Mouse (Mus musculus): Measurements from ENCODE around the gene Fbxl20.

The Fbxl20 gene

DNA sequence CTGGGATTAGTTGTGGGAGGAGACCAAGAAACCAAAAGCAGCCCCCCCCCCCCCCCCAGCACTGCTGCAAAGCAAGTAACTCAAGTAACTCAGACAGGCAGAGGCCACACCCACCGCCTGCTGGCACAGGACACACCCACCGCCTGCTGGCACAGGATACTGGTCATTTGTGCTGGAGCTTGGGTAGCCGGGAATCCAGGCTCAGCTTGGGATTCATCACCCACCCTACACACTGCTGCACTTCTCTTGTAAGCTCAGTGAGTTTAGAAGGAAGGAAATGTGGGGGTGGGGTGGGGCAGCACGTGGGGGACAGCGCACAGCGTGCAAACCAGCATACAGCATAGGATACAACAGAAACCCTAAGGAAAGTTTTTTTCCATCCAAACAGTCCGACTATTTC lies 62.0 kb downstream of the Fbxl20 start:
- DNase-seq, result peak; percentile 49 to 73

DNA sequence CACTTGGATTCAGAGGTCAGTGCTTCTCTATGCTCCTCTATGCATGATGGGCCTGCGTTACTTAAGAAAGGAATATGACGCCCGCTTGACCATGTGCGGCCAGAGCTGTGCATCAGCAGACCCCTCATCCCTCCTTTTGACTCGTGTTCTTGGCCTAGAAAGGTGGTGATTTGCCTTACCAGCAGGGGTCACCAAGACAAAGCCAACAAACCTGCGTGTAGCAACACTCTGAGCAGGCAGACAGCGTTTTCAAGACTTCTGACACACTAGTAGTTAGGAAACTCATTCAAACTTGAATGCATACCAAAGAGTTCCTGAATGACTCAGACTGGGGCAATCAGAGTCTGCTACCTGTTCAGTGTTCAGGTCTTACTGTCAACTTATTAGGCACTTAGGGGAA lies 63.6 kb downstream of the Fbxl20 start:
- no peak for DNase-seq

- no peak for DNase-seq
These were observed 64.1 kb downstream of the Fbxl20 start for GRCm38 (mm10) chr11:98086141-98086540.

DNA sequence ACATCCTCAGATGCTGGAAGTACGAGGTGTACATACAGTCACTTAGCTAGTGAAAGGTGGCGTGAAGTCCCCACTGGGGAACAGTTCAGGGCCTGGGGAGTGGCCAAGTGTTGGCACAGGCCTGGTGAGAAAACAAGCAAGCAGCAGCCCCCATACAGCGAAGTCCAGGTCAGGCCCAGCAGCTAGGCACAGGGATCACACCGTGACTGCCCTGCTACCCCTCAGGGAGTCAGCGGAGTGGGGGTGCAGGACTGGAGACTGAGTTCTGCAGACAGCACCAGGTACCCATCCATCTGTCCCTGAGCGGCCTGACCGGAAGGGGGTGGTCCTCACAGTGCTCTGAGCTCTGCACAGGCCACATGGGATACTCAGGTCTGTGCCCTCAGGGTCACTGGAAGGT lies 67.5 kb downstream of the Fbxl20 start:
- DNase-seq, result no peak

- no peak for DNase-seq
These were observed 69.8 kb downstream of the Fbxl20 start for GRCm38 (mm10) chr11:98080450-98080849.

- DNase-seq, result peak; percentile 28 to 35
These were observed 73.1 kb downstream of the Fbxl20 start for GRCm38 (mm10) chr11:98077086-98077485.

DNA sequence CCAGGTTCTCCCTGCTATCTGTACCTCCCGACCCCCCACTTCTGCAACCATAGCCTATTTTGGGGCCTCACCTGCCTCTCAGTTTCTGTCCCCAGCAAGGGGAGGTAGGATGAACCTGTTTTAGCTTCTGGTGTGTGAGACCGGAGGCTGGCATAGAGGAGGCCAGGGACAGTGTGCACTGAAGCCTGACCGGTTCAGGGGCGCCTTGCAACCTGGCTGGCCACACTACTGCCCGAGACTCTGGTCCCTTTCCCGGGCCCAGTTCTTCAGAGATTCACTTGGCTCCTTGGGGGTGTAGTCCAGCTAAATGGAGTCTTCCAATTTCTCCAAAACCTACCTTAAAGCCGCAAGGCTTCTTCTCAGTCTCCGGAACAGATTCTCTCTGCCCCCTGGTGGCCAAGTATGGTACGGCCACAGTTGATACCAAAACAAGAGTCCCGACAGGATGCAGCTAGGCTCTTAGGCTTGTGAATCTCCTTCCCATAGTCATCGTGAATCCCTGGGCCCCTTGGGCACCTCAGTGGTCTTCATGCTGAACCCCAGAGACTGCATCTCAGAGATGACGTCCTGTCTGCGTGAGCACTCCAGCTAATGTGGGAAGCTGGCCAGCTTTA lies 74.9 kb downstream of the Fbxl20 start:
- peak; percentile 82 to 94 for DNase-seq

- no peak for DNase-seq
These were observed 76.8 kb downstream of the Fbxl20 start for GRCm38 (mm10) chr11:98073442-98073841.

- DNase-seq, result no peak
These were observed 82.9 kb downstream of the Fbxl20 start for GRCm38 (mm10) chr11:98067255-98067654.

DNA sequence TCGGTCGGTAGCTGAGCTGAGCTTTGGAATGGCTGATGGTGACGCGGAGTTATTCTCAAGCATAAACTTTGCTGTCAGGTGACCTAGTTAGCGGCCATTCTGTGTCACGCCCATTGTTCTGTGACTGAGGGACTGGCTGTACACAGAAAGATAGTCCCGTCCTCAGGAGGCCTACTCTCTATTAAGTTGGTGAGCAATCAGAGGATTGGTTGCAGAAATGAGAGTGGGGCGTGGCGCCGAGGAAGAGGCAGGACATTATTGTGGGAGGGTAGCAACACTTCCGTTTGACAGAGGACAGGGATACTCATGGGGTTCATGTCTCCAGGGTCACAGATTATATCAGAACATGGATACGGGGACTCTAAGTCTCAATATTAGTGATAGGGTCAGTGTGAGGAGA lies 84.0 kb downstream of the Fbxl20 start:
- no peak for DNase-seq

DNA sequence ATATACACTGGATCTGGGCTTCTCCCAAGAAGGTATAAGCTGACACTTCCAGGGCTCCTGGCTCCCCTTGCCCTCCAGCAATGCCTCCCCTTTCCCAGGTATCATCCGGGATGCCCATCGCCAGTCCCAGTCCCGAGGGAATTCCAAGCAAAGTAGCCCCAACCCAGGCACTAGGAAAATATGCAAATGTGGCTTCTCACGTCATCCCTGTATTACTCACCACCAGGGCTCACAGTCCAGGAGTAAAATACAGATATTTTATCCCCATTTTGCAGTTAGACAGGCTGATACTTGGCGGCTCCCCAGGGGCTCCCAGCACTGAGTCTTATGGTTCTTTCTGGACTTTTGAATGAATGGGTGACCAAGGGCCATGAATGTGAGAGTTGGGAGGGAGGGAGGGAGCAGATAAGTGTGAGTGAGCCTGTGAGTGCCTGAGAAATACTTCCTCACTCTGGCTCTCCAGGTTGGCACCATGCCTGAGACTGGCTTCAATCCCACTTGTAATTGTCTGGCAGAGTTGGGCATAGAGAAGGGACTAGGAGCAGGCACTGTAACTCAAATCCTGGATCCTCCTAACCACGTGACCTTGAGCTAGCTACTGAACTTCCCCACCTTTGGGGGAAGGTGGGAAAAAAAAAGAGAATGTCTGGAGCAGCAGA lies 88.2 kb downstream of the Fbxl20 start:
- peak in 1 of 2 experiments; percentile 55 for DNase-seq

GRCm38 (mm10) chr11:98061441-98061840 lies 88.8 kb downstream of the Fbxl20 start:
- DNase-seq, result no peak

DNA sequence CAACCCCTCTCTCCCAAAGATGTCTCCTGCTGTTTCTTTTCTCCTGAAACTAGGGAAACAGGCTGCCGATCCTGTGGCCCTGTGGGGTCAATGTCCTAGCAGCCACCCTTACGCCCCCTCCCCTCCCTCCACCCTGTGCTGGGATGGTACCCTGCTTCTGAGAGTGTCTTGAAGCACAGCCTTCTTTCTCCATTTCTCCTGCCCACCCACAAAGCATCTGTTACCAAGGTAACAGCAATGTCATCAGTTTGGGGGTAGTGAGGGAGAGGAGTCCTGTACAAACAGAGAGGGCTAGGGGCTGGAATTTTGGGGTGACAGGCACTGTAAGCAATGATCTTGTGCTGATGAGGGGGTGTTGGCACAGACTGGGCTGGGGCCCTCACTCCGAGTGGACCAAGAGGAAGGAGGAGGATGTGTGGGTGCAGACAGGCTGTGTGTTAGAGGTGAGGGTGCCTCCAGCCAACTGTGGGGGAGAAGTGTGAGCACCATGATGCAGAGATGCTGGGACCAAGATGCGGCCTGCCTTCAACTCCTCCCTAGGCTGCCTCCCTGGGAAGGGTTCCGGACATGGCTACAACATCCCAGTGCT lies 90.0 kb downstream of the Fbxl20 start:
- no peak for DNase-seq

- DNase-seq, result no peak
These were observed 90.5 kb downstream of the Fbxl20 start for GRCm38 (mm10) chr11:98059662-98060061.

DNA sequence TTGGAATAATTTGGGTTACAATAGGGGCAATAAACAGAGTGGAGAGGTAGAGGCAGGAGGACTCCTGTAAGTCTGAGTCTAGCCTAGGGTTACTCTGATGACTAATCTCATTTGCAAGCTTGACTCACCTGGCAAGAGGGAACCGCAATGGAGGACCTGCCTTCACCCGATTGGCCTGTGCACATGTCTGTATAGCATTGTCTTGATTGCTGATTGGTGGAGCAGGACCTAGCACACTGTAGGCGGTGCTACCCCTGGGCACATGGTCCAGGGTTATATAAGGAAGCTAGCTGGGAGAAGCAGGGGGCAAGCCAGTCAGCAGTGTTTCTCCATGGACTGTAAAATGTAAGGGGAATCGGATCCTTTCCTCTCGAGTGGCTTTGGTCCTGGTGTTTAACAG lies 92.2 kb downstream of the Fbxl20 start:
- DNase-seq, result peak; percentile 7 to 29

DNA sequence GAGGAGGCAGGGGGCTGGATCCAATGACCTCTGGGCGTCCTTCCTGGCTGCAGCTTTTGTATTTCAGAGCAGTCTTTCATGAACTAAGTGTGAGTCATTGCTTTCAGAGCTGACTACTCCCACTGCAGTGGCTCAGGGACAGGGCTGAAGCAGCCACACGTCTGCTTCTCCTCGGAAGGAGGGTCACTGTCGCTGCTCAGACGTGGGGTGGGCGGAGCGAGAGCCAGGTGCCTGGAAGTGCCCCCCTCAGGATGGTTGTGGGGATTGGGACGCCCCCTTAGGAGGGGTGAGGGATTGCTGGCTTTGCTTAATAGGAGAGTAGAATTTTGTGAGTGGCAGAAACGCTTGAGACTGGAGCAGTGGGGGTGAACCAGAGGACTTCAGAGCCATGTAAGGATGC lies 92.7 kb downstream of the Fbxl20 start:
- DNase-seq, result no peak

DNA sequence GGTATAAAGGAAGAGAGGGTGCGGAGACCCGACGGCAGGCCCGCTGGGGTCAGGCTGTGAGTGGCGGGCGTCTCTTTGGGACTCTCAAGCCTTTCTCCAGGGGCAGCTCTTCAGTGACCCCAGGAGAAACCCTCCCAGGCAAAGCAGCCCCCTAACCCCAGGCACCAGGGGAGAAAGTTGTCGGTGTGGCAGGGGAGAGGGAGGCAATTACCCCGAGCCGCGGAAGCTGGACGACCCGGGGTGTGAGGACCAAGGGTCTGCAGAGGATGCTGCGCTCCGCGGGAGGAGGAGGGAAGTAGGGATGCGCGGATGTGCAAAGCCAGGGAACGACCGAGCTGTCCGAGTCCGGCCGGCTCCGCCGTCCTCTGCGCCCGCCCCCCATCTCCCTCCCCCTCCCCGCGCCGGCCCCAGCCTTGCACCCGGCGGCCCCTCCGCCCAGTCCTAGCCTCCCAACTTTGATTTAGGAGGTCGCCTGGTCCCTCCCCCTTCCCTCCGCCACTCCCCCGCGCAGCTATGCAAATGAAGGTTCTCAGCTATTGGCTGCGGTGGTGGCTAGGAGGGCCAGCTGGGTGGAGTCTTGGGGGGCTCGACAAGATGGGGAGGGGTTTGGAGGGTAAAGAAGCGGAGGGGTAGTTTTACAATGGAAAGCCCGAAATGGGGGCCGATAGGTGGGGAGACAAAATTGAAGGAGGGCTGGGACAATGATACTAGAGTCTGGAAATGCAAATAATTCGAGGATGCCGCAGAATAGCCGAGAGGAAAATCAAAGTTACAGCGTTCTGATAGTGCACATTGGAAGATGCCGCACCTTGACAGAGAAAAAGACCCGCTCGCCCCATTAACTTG lies 97.0 kb downstream of the Fbxl20 start, which contains the start of gene Stac2:
Gene Stac2, minus strand, starts transcription at position 474 of the 846 bp plus-strand sequence.
- DNase-seq, result peak; percentile 76 to 77

DNA sequence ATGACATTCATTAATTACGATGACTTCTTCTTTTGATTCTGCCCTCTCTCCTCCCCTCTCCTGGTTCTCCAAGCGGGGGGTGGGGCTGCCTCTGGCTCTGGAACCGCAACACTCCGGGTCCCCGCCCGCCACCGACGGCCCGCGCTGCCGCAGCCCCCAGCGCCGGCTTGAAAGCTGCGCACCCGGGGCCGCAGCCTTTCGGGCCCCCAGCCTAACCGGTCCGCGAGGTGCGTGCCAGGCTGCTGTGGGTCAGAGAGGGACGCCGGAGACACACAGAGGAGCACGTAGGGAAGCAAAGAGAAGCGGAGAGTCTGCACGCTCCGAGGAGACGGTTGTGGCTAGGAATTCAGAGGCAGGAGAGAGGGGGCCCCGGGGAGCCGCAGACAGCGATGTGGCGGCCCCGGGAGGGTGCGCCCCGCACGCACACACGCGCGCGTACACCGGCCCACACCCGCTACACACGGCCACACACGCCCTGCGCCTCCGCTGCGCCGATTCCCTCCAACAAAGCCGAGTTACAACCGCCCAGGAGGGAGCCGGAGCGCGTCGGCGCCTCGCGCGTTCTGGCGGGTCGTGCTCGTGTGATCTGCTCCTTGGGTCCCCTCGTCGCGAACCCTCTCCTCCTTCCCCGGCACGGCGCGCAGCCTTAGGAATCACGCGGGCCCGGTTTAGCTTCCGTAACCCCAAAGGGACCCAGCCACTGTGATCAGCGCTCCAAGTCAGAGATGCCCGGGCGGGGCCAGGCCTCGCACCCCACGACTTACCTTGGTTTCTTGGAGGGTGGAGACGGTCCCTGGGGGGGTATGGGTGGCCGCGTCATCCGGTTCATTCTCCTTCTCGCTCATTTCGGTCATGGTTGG lies 97.8 kb downstream of the Fbxl20 start:
- peak in 1 of 2 experiments; percentile 43 for DNase-seq

DNA sequence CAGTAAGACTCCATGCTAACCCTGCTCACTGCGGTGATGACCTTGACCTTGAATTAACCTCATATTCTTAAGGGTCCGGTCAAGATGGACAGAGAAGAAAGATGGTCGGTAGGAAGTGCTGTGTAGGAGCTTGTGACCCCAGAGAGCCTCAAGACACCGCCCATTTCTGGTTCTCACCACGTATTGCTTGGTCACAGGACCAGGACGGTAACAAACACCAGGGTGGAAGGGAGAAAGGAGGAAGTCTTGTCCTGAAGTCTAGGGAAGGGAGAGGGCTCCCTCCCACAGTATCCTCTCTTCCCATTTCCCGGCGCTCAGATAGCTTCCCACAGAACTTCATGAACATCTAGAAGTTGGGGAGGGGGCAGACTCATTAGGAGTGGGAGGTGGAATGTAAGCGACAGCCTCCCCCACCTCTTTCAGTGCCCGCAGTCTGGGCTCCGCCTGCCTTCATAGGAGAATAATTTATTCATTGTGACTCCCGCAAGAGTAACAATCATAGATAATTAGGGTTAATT lies 98.5 kb downstream of the Fbxl20 start:
- no peak for DNase-seq

DNA sequence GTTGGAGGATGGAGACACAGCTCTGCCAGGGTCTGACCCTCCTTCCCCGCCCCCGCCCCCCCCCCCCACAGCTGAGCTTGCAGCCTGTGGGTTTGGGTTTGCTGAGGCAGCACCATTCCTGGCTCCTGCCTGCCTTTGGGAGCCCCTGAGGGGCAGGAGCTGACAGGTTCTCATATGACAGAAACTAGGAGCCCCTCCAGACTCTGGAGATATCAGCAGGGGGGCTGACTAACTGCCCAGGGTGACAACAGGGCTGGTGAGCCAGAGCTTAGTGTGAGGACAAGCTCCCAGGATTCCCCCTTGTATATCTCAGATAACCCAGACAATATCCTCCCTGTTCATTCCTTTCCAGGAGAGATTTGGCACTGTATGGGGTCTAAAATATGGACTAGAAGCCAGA lies 99.3 kb downstream of the Fbxl20 start:
- DNase-seq, result no peak

DNA sequence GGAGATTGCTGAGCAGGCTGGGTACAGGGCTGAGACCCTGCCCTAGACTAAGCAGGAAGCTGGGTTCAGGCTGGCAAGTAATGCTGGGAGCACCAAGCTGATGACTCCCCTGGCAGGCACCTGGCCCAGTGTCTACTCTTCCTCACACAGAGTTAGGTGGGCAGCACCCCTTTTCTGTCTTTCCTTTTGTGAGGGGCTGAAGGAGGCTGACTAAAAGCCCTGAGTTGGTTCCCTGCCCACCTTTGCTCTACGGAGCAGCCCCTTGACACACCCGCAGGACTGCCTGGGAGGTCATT lies 99.7 kb downstream of the Fbxl20 start:
- no peak for DNase-seq
